Mouse (Mus musculus) cerebellum, adult 8-10 months (tissue): ENCODE results near the gene Hoxb2.

Experiments used
- DNase-seq: peaks from one replicate; pipeline ENCODE4 v3.0.0; 2022

Hoxb2 gene

DNA sequence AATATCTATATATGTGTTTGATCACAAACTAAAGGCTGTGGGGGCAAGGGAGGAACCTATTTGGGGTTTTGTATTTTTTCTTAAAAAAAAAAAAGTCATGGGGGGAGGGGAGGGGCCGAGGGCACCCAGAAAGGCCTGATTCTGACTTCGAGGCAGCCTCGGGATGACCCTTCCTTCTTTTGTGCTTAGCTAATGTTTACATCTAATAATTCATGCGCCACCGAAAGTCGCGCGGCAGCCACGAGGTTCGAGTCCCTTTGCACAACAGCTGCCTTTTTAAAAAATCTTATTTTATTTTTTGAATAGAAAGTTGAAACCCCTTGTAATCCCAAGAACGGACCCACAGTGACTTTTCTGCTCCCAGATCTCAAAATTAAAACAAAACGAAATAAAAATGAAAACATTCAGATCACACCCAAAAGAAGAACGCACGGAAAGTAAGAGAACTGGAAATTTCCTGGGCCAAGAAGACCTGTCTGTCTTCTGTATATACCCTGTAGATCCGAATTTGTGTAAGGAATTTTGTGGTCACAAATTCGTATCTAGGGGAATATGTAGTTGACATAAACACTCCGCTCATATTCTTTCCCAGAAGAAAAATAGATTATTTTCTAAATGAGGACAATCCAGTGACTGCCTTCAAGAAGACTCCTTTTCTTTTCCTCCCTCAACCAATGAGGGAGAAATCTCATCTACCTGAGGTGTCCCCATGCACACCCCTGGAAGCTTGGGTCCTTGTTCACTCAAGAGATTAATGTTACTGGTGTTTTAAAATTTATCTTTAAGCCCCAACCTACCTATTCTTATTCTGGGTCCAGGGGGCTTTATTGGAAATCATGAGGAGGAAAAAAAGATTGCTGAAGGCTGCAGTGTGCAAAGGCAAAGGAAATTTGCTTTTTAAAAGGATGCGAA lies 33.4 kb upstream of the Hoxb2 start:
- no peak for DNase-seq

DNA sequence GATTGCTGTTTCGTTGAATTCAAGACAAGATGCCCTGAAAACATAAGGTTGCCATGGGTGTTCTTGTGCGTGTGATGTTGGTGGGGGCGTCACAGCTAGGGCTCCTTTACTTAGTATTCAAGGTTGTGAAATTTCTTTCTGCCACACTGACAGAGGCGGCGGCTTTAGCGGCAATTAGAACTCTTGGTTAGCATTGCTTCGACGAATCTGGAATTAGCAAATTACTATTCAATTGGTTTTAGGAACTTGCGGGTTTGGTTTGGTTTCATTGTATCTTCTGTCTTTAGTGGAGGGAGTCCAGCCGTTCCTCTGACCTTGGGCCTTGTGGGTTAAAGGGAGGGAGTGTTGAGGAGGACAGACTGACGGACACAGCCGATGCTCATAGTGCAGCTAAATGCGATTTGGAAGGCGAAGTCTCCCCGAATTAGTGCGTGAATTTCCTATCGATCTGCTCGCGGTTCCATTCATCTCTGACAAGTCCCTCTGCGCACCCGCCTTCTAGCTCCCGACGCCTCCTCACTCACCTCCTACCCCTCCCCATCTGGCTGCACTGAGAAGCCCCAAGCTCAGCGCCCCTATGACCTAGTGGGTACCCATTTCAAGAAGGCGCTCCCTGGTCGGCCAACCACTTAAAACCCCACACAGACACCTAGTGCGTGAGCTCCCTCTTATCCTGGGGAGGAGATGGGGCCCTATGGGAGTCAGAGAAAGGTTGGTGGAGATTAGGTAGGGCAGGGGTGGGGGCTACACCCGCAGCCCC lies 32.5 kb upstream of the Hoxb2 start, which contains the start of gene Hoxb4:
TSS of gene Hoxb4 (plus strand) at position 660 of the 760 bp plus-strand sequence.
- DNase-seq = no peak

DNA sequence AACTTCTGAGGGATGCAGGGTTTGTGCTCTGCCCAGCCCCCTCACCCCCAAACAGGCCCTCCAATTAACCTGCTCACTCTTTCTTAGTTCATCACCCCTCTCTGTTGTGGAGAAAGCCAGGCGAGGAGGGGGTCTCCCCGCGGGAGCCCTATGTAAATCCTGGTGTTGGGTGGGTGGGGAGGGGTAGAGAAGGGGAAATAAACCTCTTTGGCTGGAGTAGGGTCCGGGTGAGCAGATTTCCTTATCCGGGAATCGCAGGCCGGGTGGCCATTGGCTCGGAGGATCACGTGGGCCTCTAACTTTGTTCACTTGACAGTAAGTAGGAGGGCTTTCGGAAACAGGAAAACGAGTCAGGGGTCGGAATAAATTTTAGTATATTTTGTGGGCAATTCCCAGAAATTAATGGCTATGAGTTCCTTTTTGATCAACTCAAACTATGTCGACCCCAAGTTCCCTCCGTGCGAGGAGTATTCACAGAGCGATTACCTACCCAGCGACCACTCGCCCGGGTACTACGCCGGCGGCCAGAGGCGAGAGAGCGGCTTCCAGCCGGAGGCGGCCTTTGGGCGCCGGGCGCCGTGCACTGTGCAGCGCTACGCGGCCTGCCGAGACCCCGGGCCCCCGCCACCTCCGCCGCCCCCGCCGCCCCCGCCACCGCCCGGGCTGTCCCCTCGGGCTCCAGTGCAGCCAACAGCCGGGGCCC lies 31.8 kb upstream of the Hoxb2 start:
- no peak for DNase-seq

DNA sequence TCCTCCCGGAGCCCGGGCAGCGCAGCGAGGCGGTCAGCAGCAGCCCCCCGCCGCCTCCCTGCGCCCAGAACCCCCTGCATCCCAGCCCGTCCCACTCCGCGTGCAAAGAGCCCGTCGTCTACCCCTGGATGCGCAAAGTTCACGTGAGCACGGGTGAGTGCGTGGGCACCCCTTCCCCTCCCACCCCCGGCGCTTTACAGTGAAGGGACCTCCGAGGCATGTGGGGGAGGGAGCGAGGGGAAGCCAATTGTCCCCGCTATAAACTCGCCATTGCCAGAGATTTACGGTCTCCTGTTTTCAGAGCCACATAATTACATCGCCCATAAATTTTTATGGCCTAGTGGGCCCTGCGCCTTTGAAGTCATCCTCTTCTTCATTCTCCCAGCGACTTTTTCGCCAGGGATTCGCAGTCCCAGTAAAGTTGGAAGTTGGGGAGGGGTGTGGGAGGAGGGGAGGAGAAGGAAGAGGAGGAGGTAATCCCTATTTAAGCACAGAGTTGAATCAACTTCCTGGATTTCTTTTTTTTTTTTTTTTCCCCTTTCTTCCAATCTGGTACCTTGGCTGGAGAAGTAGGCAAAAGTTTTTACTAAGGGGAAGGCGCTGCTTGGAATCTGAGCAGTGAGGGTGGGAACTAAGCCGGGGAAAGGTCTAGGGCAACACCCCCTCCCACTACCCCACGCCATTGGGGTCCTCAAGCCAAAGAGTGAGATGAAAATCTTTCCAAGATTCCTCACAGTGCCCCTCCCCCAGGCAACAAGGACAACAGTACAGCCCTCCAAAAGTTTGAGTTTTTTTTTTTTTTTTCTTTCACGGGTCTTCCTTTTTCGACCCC lies 31.0 kb upstream of the Hoxb2 start:
- no peak for DNase-seq

DNA sequence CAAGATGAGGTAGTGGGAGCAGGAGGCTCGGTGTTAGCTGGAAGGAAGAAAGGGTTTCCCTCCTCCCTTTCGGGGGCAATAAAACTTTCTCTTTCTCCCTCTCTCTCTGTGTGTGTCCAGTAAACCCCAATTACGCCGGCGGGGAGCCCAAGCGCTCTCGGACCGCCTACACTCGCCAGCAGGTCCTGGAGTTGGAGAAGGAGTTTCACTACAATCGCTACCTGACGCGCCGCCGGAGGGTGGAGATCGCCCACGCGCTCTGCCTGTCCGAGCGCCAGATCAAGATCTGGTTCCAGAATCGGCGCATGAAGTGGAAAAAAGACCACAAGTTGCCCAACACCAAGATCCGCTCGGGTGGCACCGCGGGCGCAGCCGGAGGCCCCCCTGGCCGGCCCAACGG lies 30.4 kb upstream of the Hoxb2 start:
- DNase-seq = no peak

DNA sequence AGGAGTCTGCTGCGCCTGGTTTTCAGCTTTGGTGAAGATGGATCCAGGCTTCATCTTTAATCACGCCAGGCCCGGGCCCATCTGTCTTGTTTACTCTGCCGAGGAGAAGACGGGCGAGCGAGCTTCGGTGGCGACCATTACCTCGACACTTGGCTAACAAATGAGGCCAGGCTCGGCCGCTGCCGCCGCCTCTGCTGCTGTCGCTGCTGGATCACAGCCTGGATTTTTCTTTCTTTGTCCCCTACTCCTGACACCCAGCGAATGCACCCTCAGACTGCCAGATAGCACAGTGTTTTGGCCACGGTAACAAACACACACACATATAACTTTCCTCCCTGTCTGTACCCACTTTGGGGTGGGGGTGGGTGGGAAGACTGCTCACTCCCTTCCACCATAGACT lies 29.6 kb upstream of the Hoxb2 start:
- no peak for DNase-seq

DNA sequence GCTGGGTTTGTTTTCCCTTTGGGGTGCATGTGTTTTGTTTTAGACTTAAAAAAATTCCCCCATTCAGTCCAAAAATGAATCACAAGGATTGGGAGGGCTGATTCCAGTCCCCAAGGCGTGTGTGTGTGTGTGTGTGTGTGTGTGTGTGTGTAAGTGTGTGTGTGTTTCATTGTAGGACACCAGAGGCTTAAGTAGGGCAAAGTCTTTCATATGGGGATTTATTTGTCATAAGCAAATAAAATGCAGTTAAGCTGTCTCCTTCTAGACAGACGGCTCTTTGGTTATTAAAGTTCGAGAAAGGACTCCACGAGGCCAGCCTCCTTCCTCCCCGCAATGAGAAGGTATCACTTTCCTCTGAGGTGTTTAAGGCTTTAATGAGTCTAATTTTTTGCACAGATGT lies 28.5 kb upstream of the Hoxb2 start:
- no peak for DNase-seq

DNA sequence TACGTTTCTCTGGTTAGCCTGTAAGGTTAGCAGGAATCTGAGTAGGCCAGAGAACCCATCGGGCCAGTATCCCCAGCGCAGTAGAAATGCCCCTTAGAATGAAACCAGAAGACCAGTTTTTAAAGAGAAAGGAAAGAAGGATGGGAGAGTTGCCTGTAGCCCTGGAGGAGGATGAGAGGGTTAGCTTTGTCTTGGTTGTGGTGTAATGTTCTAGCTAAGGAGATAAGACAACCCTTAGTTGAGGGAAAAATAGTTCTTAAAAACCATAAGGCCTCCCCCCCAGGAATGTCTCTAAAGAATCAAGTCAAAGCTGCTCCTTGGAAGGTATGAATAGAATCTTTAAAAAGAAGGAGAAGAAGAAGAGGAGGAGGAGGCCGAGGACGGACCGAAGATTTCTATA lies 27.6 kb upstream of the Hoxb2 start:
- no peak for DNase-seq

DNA sequence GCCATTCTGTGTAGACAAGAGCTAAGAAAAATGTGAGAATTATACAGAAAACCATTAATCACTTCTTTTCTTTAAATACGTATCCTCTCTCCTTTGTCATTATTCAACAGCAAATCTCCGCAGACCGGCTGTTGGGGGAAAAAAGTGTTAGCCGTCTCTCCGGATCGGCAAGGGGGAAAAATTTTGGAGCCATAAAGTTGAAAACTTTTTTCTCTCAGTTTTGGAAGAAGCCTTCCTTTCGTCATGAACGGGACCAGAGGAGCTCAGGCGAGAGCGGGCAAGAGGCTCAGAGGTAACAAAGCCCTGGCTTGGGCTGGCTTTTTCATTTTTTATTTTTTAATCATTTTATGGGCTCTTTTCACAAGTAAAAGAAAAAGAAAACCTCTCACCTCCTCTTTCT lies 27.2 kb upstream of the Hoxb2 start, which contains the start of gene Hoxb3:
TSS of gene Hoxb3 (plus strand) at position 173 of the 400 bp plus-strand sequence.
- DNase-seq = no peak

DNA sequence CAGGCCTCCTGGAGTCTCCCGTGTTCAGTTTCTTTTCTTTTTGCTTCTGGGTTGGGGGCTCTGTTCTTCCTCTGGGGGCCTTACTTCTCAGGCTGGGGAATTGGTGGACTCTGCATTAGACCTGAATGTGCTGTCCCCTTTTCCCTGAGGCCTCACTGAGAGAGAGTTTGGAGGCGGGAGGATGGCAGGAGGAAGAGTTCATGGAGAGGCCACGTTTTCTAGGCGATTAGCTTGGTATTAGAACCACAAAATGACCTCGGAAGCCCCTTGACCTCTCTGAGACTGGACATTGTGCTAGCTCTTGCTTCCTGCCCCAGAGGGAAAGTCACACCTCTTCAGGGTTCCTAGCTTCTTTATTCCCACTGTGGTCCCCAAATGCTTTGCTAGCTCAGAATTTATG lies 26.2 kb upstream of the Hoxb2 start:
- DNase-seq = no peak

DNA sequence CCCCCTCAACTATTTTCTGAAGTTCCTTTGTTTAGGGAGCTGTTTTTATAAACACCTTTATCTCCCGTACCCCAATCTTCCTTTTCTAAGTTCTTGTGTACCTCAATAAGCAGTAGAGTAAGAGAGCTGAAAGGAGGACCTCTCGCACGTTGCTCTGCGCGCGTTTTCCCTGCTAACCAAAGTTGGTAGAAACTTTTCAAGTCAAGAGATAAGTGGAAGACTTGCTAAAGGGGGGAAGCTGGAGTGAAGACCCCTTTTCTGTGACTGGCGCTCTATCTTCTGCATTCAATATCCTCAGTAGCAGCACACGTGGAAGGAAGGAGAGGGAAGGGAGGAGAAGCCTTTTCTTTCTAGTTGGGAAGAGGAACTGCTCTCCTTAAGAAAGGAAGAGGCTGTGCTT lies 25.4 kb upstream of the Hoxb2 start:
- DNase-seq = no peak

DNA sequence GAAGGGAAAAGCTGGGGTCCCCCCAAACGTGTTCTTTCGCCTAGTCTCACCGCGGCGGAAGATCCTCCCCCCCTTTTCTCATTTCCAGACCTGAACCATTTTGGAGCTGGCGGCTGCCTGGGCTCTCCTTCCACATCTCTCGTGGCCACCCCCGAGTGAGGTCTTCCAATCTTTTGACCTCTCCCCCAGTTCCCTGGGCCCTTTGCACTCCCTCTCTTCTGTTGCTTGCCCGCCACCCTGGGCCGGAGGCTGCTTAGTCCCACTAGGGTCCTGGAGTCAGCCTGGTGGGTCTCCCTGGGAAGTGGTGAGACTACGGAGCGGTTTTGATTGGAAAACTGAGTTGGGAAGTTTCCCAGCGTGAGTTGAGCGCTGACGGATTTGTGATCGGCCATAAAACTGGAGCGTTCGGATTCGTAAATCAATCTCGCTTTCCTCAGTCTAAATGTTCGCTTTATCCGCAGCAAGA lies 24.5 kb upstream of the Hoxb2 start:
- no peak for DNase-seq

DNA sequence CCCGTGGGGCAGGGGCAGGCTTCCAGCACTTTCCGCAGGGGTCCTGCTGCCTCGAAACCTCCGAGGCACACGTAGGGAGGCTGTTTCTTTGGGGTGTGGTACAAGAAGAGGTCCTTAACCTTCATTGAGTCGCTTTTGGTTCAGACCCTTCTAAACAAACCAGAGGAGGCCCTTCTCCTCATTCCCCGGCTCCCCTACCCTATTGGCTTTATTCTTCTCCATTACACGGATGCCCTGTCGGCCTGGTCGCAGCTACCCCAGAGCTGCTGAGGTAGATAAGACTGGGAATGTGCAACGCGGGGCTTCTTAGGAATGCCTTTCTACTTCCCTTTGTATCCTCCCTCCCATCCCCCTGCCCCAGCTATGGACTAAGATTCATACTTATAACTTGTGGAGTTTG lies 23.6 kb upstream of the Hoxb2 start:
- no peak for DNase-seq

DNA sequence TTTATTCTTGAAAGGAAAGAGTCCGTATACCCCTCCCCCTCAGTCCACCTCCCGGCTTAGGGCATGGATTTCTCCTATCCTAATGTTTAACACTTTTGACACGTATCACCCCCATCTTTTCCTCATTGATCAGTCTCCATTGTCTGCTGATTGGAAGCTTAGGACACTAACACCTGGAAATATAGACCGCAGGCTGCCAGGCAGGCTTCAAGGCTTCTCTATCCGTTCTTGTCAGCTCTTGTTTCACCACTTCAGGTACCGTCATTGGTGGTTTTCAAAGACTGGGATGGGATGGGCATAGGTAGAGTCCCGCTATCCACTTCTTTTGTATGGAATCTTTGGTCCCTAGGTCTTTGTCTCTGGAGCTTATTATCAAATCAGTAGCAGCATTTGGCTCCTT lies 23.2 kb upstream of the Hoxb2 start:
- no peak for DNase-seq

DNA sequence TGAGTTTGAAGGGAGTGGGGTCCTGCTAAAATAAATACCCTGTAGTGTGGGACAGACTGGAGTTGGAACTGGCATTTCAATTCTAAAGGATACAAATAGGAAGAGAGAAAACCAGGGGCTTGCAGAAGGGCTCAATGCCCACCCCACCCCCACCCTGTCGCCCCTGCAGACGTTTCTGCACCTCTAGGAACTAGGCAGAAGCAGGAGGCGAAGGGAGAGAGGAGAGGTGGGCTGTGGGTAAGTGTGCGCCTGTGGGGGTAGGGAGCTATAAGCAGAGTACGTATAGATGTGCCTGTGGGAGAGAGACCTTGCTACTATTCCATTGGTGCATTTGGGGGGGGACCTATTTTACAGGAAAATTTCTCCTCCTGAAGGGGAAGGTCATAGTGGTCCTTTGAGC lies 22.6 kb upstream of the Hoxb2 start:
- DNase-seq = no peak

DNA sequence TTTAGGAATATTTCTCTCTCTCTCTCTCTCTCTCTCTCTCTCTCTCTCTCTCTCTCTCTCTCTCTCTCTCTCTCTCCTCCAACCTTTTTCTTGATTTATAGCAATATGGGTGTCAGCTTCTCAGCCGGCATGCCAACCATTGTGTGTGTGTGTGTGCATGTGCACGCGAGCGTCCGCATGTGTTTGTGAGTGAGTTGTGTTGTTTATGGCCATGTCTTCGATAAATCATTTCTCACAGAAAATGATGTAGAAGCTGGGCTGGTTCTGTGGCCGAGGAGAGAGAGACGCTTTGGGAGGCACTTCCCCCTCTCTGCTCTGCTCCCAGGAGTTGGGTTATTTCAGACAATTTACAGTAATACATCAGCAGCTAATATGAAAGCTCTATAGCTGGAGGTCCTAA lies 21.7 kb upstream of the Hoxb2 start:
- no peak for DNase-seq

DNA sequence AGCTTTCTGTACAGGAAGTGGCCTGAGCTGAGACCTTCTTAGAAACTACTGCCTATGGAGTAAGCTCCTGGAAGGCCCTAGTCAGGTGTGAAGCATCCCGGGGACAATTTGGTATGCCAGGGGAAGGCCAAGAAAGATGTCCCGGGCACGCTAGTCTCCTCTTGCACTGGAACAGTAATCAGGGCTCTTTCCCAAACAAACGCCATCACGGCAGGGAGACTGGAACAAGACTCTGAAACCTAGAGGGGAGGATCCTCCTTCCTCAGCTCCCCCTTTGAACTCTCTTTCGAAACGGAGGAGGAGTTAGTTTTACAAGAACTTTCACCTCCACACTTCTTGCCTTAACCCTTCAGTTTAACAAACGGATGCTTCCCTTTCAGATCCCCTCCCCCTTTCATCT lies 18.2 kb upstream of the Hoxb2 start:
- no peak for DNase-seq

DNA sequence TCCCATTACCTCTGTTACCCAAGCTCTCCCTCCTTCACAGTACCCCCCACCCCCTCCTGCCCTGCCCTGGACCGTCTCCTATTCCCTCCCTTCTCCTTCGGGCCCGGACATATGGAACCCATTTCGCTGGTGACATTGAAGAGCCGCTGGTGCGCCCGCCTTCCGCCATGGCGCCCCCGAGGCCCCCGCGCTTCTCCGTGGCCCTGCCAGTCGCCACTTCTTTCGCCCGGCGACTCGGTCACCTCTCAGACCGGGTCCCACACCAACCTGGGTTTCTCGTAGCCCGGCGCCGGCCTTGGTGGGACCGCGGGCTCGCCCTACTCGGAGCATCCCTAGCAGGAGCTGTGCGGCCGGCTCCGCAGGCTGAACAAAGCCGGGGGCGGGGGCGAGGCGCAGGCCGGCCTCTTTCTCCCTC lies 17.7 kb upstream of the Hoxb2 start:
- no peak for DNase-seq

DNA sequence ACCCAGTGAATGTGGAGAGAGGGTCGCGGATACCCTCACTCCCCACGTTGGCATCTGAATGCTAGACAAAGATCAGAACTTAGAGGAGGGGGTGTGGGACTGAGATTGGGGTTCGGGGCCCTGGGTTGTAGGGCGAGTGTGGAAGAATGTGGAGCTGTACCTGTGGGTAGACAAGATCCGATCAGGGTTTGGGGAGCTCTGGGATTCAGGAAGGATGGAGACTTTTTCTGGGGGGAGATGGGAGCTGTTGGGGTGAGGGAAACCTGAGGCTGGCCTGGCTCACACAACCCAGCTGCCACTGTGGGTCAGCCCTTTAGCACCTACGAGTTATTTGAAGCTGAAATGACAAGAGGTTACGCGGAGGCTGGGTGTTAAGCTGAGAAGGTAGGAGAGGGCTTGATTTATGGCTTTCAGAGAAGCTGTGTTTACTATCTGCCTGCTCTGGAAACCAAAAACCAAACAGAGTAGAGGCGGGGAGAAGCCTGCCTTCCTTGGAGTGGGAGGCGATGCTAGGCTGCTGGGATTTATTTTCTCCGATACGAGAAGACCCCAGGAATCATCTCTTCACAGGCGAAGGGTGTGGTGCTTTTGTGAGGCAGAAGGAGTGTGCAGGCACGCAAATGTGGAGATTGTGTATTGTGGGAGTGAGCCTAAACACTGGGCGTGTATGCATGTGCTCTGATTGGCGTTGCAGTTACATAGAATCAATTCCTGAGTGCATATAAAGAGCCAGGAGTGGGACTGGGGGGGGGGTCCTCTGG lies 16.9 kb upstream of the Hoxb2 start:
- no peak for DNase-seq

DNA sequence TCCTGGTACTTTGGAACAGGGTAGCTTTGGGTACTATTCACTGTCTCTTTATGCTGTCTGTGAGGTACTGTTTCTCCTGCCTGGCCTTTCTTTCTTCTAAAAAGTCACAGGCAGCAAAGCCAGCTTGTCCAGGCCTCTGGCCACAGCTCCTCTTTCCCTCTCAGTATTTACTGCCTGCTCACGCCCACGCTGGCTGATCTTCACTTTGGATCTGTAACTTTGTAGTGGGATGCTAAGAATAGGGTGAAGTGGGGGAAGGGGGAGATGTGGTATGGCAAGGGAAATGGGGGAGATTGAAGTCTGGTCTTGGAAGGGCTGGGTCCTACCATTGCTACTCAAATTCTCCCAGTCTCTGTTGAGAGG lies 16.3 kb upstream of the Hoxb2 start:
- DNase-seq = no peak

DNA sequence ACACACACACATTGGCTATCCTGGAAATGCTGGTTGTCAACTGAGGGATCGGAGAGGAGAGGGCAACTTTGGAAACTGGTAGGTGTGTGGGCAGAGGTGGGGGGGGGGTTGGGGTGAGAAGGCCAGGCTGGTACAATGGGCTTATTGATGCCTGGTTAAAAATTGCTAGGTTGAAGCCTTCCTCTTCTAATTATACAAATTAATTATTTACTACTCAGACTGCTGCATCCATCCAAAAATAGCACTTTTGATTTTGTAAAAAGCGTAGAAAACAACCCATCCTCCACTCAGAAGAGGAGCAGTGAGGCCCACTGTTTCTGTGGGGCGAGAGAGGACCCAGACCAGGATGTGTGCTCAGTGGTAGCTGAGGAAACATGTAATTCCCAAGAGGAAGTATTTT lies 15.3 kb upstream of the Hoxb2 start:
- DNase-seq = no peak

DNA sequence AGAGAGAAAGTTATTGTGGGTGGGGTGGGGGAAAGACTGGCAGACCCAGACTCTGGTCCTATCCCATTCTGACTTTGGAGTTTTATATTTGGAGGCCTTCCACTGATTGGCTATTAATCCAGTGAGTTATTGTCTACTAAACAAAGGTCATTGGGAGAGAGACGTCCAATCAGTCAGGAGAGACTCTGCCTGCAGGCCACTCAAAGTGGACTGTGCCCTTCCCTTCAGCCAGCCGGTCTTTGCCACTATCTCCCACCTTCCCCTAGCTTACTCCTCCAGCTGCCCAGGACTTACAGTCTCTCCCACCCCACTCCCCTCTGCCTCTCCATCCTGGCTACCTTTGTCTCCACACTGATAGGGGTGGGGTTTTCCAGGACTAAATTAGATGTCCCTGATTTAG lies 13.7 kb upstream of the Hoxb2 start:
- no peak for DNase-seq
